Mouse (Mus musculus): Measurements from ENCODE around the gene Zbtb24.
"Not testable (repeated sequence)": the region's sequence is repeated elsewhere in the genome, so short reads cannot be mapped to it uniquely, and the experiment has no call there.

The Zbtb24 gene

DNA sequence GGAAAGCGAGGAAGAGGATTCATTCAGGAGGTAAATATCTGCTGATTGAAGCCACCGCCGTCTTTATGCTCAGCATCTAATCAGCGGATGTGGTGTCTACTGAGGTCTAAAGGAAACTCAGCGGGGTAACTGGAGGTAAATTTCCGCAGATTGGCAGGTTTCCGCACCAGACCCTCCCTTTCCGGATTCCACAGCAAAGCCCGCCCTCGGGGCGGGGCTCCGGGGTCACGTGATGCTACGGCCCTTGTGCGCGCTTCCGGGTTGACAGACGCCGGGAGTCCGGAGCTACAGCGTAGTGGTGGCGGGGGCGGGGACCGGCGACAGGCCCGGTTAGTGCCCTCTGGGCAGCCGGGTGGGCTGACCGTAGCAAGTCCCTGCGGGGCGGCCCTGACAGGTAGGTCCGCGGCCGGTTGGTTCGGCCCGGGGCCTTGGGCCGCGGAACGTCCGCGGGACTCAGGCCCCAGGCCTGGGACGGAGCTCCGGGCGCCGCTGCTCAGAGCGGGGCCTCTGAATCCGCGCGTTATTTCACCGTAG is at the start of gene Zbtb24:
TSS of gene Zbtb24 (plus strand) at position 247 of the 534 bp plus-strand sequence.
- DNase-seq = peak; percentile 96 to 98

- no peak for DNase-seq
Measured at GRCm38 (mm10) chr10:41401097-41401496, 49.1 kb upstream of the Zbtb24 start.

- no peak for DNase-seq
Measured at GRCm38 (mm10) chr10:41403364-41403763, 46.8 kb upstream of the Zbtb24 start.

- no peak for DNase-seq
Measured at GRCm38 (mm10) chr10:41403893-41404612, 46.1 kb upstream of the Zbtb24 start.

GRCm38 (mm10) chr10:41410176-41410575 is 40.0 kb upstream of the Zbtb24 start:
- DNase-seq = not testable (repeated sequence)

- DNase-seq = not testable (repeated sequence)
Measured at GRCm38 (mm10) chr10:41410821-41411220, 39.4 kb upstream of the Zbtb24 start.

- not testable (repeated sequence) for DNase-seq
Measured at GRCm38 (mm10) chr10:41413471-41413870, 36.7 kb upstream of the Zbtb24 start.

DNA sequence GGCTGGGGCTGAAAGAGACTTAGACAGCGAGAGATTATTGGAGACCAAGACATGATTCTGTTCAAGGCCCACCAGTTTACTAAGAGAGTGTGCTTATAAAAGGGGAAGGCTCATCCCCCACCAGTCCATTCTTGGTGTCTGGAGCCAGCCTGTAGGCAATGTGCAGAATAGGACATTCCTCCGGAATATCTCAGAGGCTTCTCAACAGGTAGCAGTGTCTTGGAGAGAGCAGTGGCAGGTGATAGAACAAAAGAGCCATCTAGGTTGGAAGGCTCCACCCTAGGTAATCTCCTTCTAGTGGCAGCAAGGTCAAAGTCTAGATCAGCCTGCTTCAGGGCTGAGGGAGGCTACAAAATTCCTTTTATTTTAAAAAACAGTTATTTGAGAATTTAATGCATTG is 34.8 kb upstream of the Zbtb24 start:
- DNase-seq = not testable (repeated sequence)

DNA sequence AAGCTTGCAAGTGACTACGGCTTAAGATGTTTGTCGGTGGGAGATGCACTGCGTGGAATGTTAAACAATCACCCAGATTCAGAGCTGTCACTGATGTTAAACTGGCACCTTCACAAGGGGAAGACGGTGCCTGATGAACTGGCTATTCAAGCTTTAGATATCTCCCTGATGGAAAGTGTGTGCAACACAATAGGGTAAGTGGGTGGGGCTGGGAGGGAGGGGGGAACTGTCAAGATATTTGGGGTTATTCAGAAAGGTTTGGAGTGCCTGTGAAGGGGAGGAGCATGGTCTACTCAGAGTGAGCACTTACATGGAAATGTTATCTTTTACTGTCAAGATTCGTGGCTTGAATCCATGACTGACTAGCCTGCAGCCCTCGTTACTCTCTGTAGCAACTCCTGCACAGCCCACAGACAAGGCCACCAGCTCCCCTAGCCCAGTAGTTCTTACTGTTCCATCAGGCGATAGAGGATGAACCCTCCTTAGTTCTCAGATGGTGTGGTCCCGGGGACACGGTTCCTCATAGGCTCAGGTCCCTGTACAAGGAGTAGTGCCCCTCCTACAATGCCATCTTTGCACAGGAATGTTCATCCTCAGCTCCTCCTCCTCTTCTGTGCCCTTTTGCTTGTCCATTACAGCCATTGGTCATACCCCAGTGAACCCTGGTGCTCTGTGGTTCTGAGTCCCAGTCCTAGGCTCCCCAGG is 29.5 kb upstream of the Zbtb24 start:
- no peak for DNase-seq

- DNase-seq = no peak
Measured at GRCm38 (mm10) chr10:41423681-41424080, 26.5 kb upstream of the Zbtb24 start.

DNA sequence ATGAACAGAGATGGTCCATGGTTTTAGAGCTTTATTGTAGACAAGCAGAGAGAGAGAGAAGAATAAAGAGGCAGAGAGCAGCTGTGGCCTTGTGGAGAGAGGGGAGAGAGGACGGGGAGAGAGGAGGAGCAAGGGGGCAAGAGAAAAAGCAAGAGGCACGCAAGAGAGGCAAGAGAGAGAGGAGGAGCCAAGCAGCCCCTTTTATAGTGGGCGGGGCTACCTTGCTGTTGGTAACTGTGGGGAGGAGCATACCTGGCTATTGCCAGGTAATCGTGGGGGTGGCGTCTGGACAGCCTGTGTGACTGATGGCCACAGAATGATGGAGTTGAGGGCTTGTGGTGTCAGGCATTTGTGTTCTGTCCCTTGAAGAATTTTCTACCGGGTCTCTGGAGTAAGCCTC is 23.8 kb upstream of the Zbtb24 start:
- no peak for DNase-seq

- peak; percentile 71 to 80 for DNase-seq
Measured at GRCm38 (mm10) chr10:41434624-41435023, 15.6 kb upstream of the Zbtb24 start.

- no peak for DNase-seq
Measured at GRCm38 (mm10) chr10:41435141-41435540, 15.0 kb upstream of the Zbtb24 start.

DNA sequence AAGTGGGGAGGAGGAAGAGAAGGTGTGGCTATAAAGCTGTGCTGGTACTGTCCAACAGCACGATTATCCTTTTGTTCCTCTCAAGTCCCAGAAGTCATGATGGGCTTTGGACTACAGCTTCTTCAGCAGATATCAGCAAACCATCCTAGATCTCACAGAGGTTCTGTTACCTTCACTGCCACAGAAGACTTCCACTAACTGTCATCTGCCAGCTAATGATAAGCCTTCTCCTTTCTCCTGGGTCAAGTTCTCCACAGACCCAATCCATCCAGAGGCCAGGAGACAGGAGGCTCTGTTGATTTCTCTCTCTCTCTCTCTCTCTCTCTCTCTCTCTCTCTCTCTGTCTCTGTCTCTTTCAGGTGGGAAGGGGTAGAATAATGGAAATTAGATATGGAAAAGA is 2.0 kb upstream of the Zbtb24 start:
- no peak for DNase-seq

- DNase-seq = peak; percentile 40 to 65
Measured at GRCm38 (mm10) chr10:41449684-41450083, 499 bp upstream of the Zbtb24 start.

DNA sequence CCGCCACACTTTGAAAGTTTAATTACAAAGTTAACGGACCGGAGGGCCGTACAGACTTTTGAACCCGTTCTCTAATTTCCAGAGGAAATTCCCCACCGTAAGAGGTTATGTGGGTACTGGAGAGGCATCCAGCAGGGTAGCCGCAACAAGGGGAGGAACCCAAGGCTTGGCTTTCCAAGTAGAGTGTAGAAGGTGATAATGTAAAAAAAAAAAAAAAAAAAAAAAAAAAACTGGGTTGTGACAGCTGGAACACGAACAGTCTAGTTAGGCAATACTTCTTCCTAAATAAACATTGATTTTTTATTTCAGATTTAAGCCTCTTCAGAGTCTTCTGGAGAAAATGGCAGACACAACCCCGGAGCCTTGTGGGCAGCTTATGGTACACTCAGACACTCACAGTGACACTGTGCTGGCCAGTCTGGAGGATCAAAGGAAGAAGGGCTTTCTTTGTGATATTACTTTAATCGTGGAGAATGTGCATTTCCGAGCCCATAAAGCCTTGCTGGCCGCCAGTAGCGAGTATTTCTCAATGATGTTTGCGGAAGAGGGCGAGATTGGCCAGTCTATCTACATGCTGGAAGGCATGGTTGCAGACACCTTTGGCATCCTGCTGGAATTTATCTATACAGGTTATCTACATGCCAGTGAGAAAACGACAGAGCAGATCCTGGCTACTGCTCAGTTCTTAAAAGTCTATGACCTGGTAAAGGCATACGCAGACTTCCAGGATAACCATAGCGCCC is 768 bp downstream of the Zbtb24 start:
- DNase-seq = no peak

DNA sequence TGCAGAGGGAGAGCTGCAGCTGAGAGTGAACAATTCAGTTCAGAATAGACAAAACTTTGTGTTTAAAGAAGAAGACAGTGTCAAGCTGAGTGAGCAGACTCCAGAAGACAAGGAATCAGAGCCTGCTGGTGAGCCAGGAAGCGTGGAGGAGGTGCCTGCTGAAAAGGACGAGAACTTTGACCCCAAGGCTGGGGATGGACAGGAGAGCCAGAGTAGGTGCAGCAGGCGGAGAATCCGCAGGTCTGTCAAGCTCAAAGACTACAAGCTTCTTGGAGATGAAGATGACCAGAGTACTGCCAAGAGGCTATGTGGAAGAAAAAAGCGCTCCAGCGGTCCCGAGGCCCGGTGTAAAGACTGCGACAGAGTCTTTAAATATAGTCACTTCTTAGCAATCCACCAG is 1.5 kb downstream of the Zbtb24 start:
- peak; percentile 20 to 39 for DNase-seq

DNA sequence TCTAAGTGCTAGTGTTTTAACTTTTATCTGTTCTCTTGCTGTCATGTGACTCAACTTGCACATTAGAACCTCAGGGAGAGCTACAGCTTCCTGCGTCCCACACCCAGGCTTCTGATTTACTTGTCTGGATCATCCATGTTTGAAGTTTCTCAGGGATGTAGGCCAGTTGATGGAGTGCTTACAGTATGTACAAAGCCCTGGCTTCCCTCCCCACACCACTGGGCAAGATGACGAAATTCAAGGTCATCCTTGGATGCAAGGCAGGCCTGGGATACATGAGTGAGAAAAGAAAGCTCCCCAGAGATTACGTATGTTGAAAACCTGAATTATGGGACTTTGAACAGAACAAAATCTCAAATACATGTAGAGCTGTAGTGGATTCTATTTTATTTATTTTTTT is 2.6 kb downstream of the Zbtb24 start:
- DNase-seq = no peak

GRCm38 (mm10) chr10:41459990-41460389 is 9.8 kb downstream of the Zbtb24 start:
- no peak for DNase-seq

GRCm38 (mm10) chr10:41460501-41460900 is 10.3 kb downstream of the Zbtb24 start:
- DNase-seq = no peak

- no peak for DNase-seq
Measured at GRCm38 (mm10) chr10:41461057-41461722, 11.0 kb downstream of the Zbtb24 start.

DNA sequence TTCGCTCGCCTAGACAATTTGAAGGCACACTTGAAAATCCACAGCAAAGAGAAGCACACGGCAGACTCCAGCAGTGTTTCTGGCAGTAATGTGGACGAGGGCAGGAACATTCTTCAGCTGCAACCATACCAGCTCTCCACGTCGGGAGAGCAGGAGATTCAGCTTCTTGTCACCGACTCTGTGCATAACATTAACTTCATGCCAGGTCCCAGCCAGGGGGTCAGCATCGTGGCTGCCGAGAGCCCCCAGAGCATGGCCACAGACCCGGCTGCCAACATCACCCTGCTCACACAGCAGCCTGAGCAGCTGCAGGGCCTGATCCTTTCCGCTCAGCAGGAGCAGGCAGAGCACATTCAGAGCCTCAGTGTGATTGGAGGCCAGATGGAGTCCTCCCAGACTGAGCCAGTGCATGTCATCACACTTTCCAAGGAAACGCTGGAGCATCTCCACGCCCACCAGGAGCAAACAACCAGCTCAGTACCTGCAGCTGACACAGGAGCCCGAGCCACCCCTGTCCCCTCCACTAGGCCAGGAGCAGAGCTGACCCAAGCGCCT is 14.3 kb downstream of the Zbtb24 start:
- DNase-seq = no peak
